Mouse (Mus musculus) induced T-regulatory cell, adult 2 months (primary cell): ENCODE measurements at regions not wholly inside any gene's neighbourhood (a gene's known extent, or its start where the extent isn't known, plus 50 kb on each side); places are given as distances from the start of the nearest gene placed in this dataset.

ENCODE experiments used
- DNase-seq: peaks from one replicate; pipeline ENCODE4 v3.0.0-alpha.2; 2012; ENCODE audit warnings: low read depth

DNA sequence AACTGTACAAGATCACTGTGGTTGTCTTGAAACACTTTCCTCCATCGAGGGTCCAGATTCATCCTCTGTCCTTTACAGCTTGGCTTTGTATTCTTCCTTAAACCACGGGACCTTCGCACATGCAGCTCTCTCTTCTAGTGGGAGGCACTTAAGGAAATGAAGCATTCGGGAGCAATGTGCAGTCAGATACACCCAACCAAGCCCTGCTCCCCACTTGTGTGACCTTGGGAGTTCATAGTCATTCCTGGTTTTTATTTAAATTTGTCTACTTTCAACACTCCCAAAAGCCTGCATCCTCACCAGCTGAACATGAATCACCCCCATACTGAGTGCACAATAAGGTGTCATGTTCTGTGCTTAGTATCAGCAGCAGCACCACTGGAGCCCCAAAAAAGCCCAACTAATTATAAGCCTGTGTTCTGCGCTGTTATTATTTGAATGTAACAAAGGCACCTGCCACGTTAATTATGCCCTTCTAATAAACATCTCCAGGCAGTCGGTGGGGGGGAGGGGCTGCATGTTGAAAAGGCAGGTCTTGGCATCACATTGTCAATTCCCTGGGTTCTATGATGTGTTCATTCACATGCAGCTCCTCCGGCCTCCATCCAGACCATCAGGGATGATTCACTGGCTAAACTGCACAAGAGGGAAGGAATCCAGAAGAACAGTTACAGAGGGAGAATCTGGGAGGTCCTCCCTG is 524.6 kb downstream of the 1810013L24Rik start:
- DNase-seq = no peak

GRCm38 (mm10) chr16:9358651-9359050 is 528.8 kb downstream of the 1810013L24Rik start:
- DNase-seq = no peak

GRCm38 (mm10) chr16:9359399-9360135 is 529.7 kb downstream of the 1810013L24Rik start:
- no peak for DNase-seq

DNA sequence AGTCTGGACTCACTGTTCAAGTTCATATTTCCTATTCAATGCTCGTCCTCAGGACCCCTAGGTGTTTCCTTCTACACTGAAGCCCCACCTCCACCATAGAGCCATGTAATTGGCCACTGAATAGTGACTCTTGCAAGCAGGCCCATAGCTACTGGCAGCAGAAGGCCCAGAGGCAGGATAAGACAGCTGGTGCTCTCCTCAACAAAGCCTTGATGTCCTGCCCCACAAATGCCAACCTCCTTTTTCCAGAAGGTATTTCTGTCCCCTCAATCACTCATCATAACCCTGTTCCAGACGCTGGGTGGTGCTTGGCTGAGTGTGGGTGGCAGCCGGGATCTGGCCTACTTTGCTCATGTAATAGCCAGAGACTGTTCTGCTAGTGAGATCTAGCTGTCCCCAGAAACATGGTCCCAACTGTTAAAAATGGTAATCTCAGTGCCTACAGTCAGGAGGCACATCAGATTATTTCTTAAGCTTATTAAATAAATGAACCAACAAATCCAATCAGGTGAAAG is 530.9 kb downstream of the 1810013L24Rik start:
- DNase-seq = no peak

DNA sequence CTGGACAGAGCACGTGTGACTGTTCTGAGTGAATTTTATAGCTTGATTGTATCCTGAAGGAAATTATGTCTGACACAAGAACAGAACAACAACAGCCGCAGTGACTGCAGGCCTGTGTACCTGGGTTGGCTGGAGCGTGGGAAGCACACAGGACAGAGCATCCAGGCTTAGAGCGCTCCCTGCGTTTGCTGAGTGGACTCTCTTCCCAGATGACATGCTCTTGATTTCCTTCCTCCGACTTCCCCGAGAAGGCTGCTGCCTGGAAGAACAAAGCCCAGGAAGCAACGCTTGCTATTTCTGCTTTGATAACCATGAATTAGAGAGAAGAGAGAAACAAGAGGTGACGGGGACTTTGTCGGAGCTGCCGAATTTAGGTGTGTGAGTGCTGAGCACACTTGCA is 532.2 kb downstream of the 1810013L24Rik start:
- DNase-seq = no peak

- no peak for DNase-seq
These were observed 534.2 kb downstream of the 1810013L24Rik start for GRCm38 (mm10) chr16:9364105-9364504.

- DNase-seq = no peak
These were observed 561.1 kb downstream of the 1810013L24Rik start for GRCm38 (mm10) chr16:9390986-9391385.

DNA sequence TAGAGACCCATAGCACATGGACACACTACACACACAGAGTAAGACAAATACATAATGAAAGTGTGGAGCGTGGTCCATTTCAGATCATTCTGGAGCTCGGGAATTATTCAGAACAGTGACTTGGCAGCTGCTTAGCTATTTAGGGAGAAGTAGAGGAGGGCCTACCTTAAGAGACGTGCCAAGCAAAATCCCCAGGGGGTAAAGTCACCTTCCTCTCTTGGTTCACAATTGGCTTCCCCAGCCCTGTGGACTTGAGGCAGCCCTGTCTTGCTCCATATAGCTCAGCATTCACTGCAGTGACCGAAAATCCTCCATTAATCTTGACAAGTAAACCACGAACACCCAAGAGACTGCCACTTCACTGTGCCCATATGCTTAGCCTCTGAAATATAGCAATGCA is 574.8 kb downstream of the 1810013L24Rik start:
- DNase-seq = no peak

- no peak for DNase-seq
These were observed 578.3 kb downstream of the 1810013L24Rik start for GRCm38 (mm10) chr16:9408196-9408595.

DNA sequence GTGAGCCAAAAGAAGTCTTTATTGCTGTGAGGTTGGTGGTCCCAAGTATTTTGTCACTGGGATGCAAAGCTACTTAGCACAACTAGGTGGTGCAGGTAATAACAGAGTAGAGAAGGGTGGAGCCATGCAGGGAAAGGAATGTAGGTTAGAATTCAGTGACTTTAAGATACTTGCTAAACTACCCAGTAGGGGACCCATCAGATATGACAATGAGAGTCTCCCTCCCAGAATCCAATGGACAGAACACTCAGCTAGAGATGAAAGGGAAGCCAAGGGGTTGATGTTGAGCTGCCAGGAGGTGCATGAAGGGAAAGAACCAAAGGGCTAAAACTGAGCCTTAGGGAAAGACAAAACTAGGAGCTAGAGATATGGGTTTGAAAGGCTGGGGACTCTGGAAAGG is 564.9 kb downstream of the Grin2a start:
- no peak for DNase-seq

DNA sequence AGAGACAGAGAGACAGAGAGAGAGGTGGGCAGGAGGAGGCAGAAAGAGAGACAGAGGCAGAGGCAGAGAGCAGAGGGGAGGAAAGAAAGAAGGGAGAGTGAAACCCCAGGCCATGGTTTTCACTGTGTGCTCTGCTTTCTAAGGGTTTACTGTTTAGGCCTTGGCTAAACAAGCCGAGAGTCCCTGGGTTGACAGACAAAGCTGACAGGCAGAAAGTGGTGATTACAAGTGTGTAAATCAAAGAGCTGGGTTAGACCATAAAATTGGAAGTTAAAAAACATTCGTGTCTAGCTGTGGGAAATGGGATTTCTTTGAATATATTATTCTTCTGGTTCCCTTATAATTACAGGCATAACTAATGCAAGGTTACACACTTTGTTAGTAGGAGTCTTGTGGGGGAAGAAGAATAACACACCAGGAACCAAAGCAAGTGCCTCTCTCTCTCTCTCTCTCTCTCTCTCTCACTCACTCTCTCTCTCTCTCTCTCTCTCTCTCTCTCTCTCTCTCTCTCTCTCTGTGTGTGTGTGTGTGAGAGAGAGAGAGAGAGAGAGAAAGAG is 556.0 kb downstream of the Grin2a start:
- no peak for DNase-seq

DNA sequence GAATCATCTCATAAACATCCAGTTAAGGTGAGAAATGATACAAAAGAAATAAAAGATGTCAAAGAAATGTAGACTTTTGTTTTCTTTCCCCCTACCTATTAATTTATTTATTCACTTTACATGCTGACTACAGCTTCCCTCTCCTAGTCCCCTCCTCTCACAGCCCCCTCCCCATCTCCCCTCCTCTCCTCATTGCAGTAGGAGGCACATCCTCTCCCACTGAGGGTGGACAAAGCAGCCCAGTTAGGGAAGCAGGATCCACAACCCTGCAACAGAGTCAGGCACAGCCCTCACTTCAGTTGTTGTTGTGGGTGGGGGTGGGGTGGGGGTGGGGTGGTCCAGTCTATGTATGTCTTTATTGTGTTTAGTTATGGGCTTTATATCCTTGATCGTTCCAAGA is 555.5 kb downstream of the Grin2a start:
- DNase-seq = no peak

DNA sequence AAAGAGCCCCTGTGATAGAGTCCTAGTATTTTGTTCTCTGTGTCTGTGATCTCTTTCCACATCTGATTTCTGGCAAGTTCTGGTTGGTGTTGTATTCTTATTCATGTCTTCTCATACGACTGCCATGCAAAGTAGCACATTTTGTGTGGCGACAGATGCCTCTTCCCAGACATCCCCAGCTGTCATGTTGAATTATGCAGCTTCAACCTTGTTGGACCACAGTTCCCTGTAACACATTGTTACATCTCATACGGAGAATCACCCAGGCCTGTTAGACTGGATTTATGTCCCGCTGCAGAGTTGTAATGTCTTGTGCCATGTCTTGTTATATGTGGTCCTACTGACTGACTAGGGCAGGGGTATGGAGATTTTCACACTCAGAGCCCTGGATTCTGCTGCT is 543.3 kb downstream of the Grin2a start:
- DNase-seq = no peak

- DNase-seq = no peak
These were observed 537.8 kb downstream of the Grin2a start for GRCm38 (mm10) chr16:9457574-9457973.

GRCm38 (mm10) chr16:9462497-9462896 is 532.9 kb downstream of the Grin2a start:
- no peak for DNase-seq

DNA sequence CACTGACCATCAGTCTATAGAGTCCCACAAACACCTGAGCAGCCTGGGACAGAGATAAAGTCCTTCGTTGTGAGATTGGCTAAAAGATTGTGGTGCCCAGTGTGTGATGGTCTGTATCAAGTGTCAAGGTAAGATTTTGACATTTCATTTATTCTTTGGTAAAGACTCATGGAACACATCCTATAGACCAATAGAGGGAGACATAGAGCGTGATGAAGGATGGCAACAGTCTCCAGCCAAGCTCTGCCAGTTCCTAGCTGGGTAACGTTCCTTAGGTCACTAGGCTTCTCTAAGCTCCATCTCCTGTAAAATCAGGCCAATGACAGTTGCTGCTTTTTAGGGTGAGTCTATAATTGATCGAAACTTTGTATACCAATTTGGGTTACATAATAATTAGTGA is 526.0 kb downstream of the Grin2a start:
- DNase-seq = no peak

- DNase-seq = no peak
These were observed 510.1 kb downstream of the Grin2a start for GRCm38 (mm10) chr16:9485291-9485690.

GRCm38 (mm10) chr16:9498301-9498700 is 497.1 kb downstream of the Grin2a start:
- no peak for DNase-seq

- DNase-seq = no peak
These were observed 493.6 kb downstream of the Grin2a start for GRCm38 (mm10) chr16:9501713-9502112.

GRCm38 (mm10) chr16:9509666-9510065 is 485.7 kb downstream of the Grin2a start:
- no peak for DNase-seq

DNA sequence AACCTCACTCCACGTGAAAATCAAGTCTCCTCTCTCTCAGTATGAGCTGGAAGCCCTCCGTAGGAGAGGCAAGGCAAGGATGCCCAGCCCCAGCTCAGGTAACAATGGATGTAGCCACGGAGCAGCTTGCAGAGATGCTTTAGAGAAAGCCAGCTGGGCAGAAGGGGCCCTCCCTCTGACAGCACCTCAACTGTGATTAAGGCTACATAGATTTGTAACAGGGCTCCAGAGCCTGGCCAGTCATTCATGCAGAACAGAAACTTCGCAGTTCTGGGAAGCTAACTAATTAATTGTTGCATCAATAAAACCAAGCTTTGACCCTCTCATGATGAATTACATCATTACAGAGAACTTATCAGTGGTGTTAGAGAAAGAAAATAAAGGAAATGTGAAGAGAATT is 480.8 kb downstream of the Grin2a start:
- no peak for DNase-seq
